In genomic region chr10:80665459-80665858, GRCm38 (mm10) we compare ENCODE assay signal across 9 mouse cellular contexts. TPM values are rescaled to one million over a fixed set of nuclear protein-coding genes. Genes with fewer than 3 reads are reported as not detected.
DNase-seq lines count a peak whose midpoint lies in the region; ATAC-seq and TF ChIP-seq lines count a peak whose summit lies in the region.
"Had no signal": no experiment of that assay in that cellular context is flagged by ENCODE, and none has a peak within 500 bp of the region (broad histone marks: within the 10 kb centered on the region; RNA-seq: fewer than 3 reads in every experiment).

No protein-coding gene starts in this region.

- no peaks in the 10 kb centered on the region for H3K27me3 ChIP-seq in cerebellum, adult 2 months (ENCODE audit: control insufficient read depth, insufficient read depth, low read length)
- H3K27me3 ChIP-seq in liver, adult 2 months (ENCODE audit: control insufficient read depth, insufficient read depth, low read length), result no peaks in the 10 kb centered on the region
- no peaks in the 10 kb centered on the region for H3K27me3 ChIP-seq in kidney, embryonic 16.5 days (ENCODE audit: insufficient read depth, low read length)
- no peaks in the 10 kb centered on the region for H3K27me3 ChIP-seq in forebrain, embryonic 11.5 days (ENCODE audit: control insufficient read depth, insufficient read depth, low read length)

- H3K27ac ChIP-seq in cerebellum, adult 2 months (ENCODE audit: insufficient read depth, low read length), result peak overlapping the region; percentile 61; the same call in 1 of the 2 replicates
- peak overlapping the region; percentile 97 for H3K27ac ChIP-seq in liver, adult 2 months (replicated peaks; ENCODE audit: insufficient read depth, low read depth, low read length)
- peak overlapping the region; percentile 93 for H3K27ac ChIP-seq in kidney, embryonic 16.5 days (ENCODE audit: low read length)
- H3K27ac ChIP-seq in macrophage, result peak overlapping the region; percentile 93
- no peak overlapping the region for H3K27ac ChIP-seq in forebrain, embryonic 11.5 days (ENCODE audit: low read depth, low read length)

- ATAC-seq in kidney, embryonic 16.5 days (ENCODE audit: low FRiP score, low TSS enrichment), result no peak
- no peak for ATAC-seq in forebrain, embryonic 11.5 days (replicated peaks; ENCODE audit: low FRiP score)

- H3K9me3 ChIP-seq in kidney, embryonic 16.5 days (ENCODE audit: low read length), result no peaks in the 10 kb centered on the region
- H3K9me3 ChIP-seq in forebrain, embryonic 11.5 days (ENCODE audit: control insufficient read depth, low read length), result no peaks in the 10 kb centered on the region

- no peaks in the 10 kb centered on the region; the same call in none of the 2 replicates for H3K79me2 ChIP-seq in liver, adult 2 months (ENCODE audit: control insufficient read depth, insufficient read depth, low read length)
- H3K79me2 ChIP-seq in macrophage (ENCODE audit: inconsistent target), result peaks cover 24% of the 10 kb centered on the region

- H3K9ac ChIP-seq in liver, adult 2 months (ENCODE audit: low read depth, low read length), result peak overlapping the region; percentile 68
- peak overlapping the region; percentile 51 for H3K9ac ChIP-seq in kidney, embryonic 16.5 days (replicated peaks; ENCODE audit: low read length)
- H3K9ac ChIP-seq in forebrain, embryonic 11.5 days (ENCODE audit: low read length), result no peak overlapping the region

- peaks cover 44% of the 10 kb centered on the region for H3K4me1 ChIP-seq in cerebellum, adult 2 months (ENCODE audit: control insufficient read depth, insufficient read depth, low read length)
- H3K4me1 ChIP-seq in liver, adult 2 months (ENCODE audit: control insufficient read depth, insufficient read depth, low read length), result peaks cover 48% of the 10 kb centered on the region
- H3K4me1 ChIP-seq in kidney, embryonic 16.5 days (ENCODE audit: insufficient read depth, low read length), result peaks cover 40% of the 10 kb centered on the region
- peaks cover 2% of the 10 kb centered on the region; the same call in 1 of the 2 replicates for H3K4me1 ChIP-seq in forebrain, embryonic 11.5 days (replicated peaks; ENCODE audit: control insufficient read depth, insufficient read depth, low read length)

- no peak for DNase-seq in cerebellum, adult 2 months
- DNase-seq in cerebellum, adult 8-10 months, result no peak
- no peak for DNase-seq in liver, adult 2 months (ENCODE audit: extremely low read depth, low read depth, low spot score)
- DNase-seq in liver, result no peak
- no peak for DNase-seq in adrenal gland, adult 18-20 months (ENCODE audit: low spot score in 2 of 2)
- DNase-seq in forebrain, embryonic 11.5 days (ENCODE audit: low spot score), result no peak
- DNase-seq: thymus, postnatal 4 days had no signal

- H3K36me3 ChIP-seq in liver, adult 2 months (ENCODE audit: control insufficient read depth, insufficient read depth, low read length), result peaks cover 32% of the 10 kb centered on the region
- H3K36me3 ChIP-seq in kidney, embryonic 16.5 days (ENCODE audit: insufficient read depth, low read length), result peaks cover 48% of the 10 kb centered on the region
- peaks cover 33% of the 10 kb centered on the region for H3K36me3 ChIP-seq in macrophage (ENCODE audit: inconsistent target)
- H3K36me3 ChIP-seq in forebrain, embryonic 11.5 days (ENCODE audit: control insufficient read depth, insufficient read depth, low read length), result peaks cover 14% of the 10 kb centered on the region

- no peak for TF ChIP-seq POLR2A in cerebellum, adult 2 months (IDR thresholded peaks at IDR 0.05; ENCODE audit: borderline replicate concordance, insufficient read depth, low read length)
- TF ChIP-seq POLR2A in liver, adult 2 months (IDR thresholded peaks at IDR 0.05; ENCODE audit: extremely low read depth, insufficient read depth, low read length), result no peak

- no peak overlapping the region for H3K4me3 ChIP-seq in cerebellum, adult 2 months (replicated peaks; ENCODE audit: insufficient read depth, low read depth, low read length)
- H3K4me3 ChIP-seq in liver, adult 2 months (ENCODE audit: insufficient read depth, low read depth, low read length), result no peak overlapping the region
- no peak overlapping the region for H3K4me3 ChIP-seq in kidney, embryonic 16.5 days (ENCODE audit: low read length)
- H3K4me3 ChIP-seq in macrophage (ENCODE audit: inconsistent target), result no peak overlapping the region
- H3K4me3 ChIP-seq in forebrain, embryonic 11.5 days (ENCODE audit: low read depth, low read length), result no peak overlapping the region

- H3K4me2 ChIP-seq in kidney, embryonic 16.5 days (replicated peaks; ENCODE audit: low read depth, low read length), result peak overlapping the region; percentile 46
- no peak overlapping the region for H3K4me2 ChIP-seq in forebrain, embryonic 11.5 days (ENCODE audit: low read depth, low read length, severe bottlenecking)

- 49% methylated on average over 4 of the region's 4 CpGs for WGBS in cerebellum, adult 2 months
- 28% methylated on average over 4 of the region's 4 CpGs for WGBS in liver, adult 2 months
- 45% methylated on average over 4 of the region's 4 CpGs for WGBS in kidney, embryonic 16.5 days
- WGBS in macrophage (ENCODE audit: missing documents), result 47% methylated on average over 4 of the region's 4 CpGs
- WGBS in forebrain, embryonic 11.5 days, result 71% methylated on average over 4 of the region's 4 CpGs

- TF ChIP-seq CTCF in cerebellum, adult 2 months (IDR thresholded peaks at IDR 0.05; ENCODE audit: borderline replicate concordance, insufficient read depth, low read depth, low read length), result no peak
- TF ChIP-seq CTCF in liver, adult 2 months (IDR thresholded peaks at IDR 0.05; ENCODE audit: low read depth, low read length), result no peak

RNA-seq across cellular contexts. Expression of gene Btbd2, which starts 8.6 kb away (rescaled TPM):
- 106 and 108 TPM in 2 replicates for polyA plus RNA-seq in cerebellum, adult 2 months (2012; rRNA removed)
- total RNA-seq in liver, adult 2 months (2014; rRNA removed), result 16.2 and 19.7 TPM in 2 replicates
- polyA plus RNA-seq in liver, adult 2 months (2012; rRNA removed), result 36.1 and 36.8 TPM in 2 replicates
- polyA plus RNA-seq in kidney, embryonic 16.5 days (2015; fragmentation: Nextera tagmentation; extraction: Ambion mirVana), result 21.0 and 74.8 TPM in 2 replicates
- total RNA-seq in macrophage (2018; cell fraction: chromatin; rRNA removed), result 10 to 100 TPM in 15 of 26 experiments, 1 to 10 TPM in 11; 1.8 to 28.3 (median 14.1) TPM
- total RNA-seq in macrophage (2018; cell fraction: cytosol; rRNA removed), result 10 to 100 TPM; 15.2 to 30.1 (median 24.2) TPM
- 10 to 100 TPM in 14 of 26 experiments, 1 to 10 TPM in 12; 4.9 to 21.9 (median 10.8) TPM for total RNA-seq in macrophage (2018; cell fraction: nucleus; rRNA removed)
- 16.9 to 26.0 TPM (median 21.9 TPM) in 3 replicates for polyA plus RNA-seq in macrophage (2018)
- 10 to 100 TPM; 51.4 to 58.5 TPM for total RNA-seq in adrenal gland, adult 18-20 months (2021)
- polyA plus RNA-seq in forebrain, embryonic 11.5 days (2014; fragmentation: Nextera tagmentation; extraction: Ambion mirVana), result 78.3 and 97.3 TPM in 2 replicates

RNA-seq across cellular contexts. Expression of gene Mknk2, which starts 12.5 kb away (rescaled TPM):
- polyA plus RNA-seq in cerebellum, adult 2 months (2012; rRNA removed), result 59.3 and 64.4 TPM in 2 replicates
- total RNA-seq in liver, adult 2 months (2014; rRNA removed), result 88.6 and 119 TPM in 2 replicates
- 87.0 and 116 TPM in 2 replicates for polyA plus RNA-seq in liver, adult 2 months (2012; rRNA removed)
- polyA plus RNA-seq in kidney, embryonic 16.5 days (2015; fragmentation: Nextera tagmentation; extraction: Ambion mirVana), result 71.1 and 108 TPM in 2 replicates
- 100 to 1,000 TPM in 1 of 26 experiments, 10 to 100 TPM in 22, 1 to 10 TPM in 3; 7.0 to 106 (median 37.3) TPM for total RNA-seq in macrophage (2018; cell fraction: chromatin; rRNA removed)
- 100 to 1,000 TPM in 18 of 26 experiments, 10 to 100 TPM in 8; 59.8 to 198 (median 116) TPM for total RNA-seq in macrophage (2018; cell fraction: cytosol; rRNA removed)
- total RNA-seq in macrophage (2018; cell fraction: nucleus; rRNA removed), result 100 to 1,000 TPM in 2 of 26 experiments, 10 to 100 TPM in 24; 19.5 to 123 (median 68.6) TPM
- 75.7 to 134 TPM (median 82.8 TPM) in 3 replicates for polyA plus RNA-seq in macrophage (2018)
- 100 to 1,000 TPM; 162 to 331 TPM for total RNA-seq in adrenal gland, adult 18-20 months (2021)
- polyA plus RNA-seq in forebrain, embryonic 11.5 days (2014; fragmentation: Nextera tagmentation; extraction: Ambion mirVana), result 85.1 and 87.0 TPM in 2 replicates

RNA-seq across cellular contexts. Expression of gene Mob3a, which starts 36.3 kb away (rescaled TPM):
- polyA plus RNA-seq in cerebellum, adult 2 months (2012; rRNA removed), result 12.6 and 14.2 TPM in 2 replicates
- 3.5 and 5.2 TPM in 2 replicates for total RNA-seq in liver, adult 2 months (2014; rRNA removed)
- polyA plus RNA-seq in liver, adult 2 months (2012; rRNA removed), result 6.1 TPM in 2 replicates
- polyA plus RNA-seq in kidney, embryonic 16.5 days (2015; fragmentation: Nextera tagmentation; extraction: Ambion mirVana), result 43.1 and 43.2 TPM in 2 replicates
- total RNA-seq in macrophage (2018; cell fraction: chromatin; rRNA removed), result 10 to 100 TPM; 24.0 to 85.6 (median 50.0) TPM
- total RNA-seq in macrophage (2018; cell fraction: cytosol; rRNA removed), result 10 to 100 TPM; 42.5 to 58.5 (median 53.2) TPM
- total RNA-seq in macrophage (2018; cell fraction: nucleus; rRNA removed), result 10 to 100 TPM; 29.7 to 68.5 (median 43.5) TPM
- polyA plus RNA-seq in macrophage (2018), result 34.5 to 48.6 TPM (median 44.2 TPM) in 3 replicates
- total RNA-seq in adrenal gland, adult 18-20 months (2021), result 10 to 100 TPM; 16.1 to 29.6 TPM
- 57.9 and 61.1 TPM in 2 replicates for polyA plus RNA-seq in forebrain, embryonic 11.5 days (2014; fragmentation: Nextera tagmentation; extraction: Ambion mirVana)

RNA-seq across cellular contexts. Expression of gene Izumo4, which starts 36.5 kb away (rescaled TPM):
- polyA plus RNA-seq in cerebellum, adult 2 months (2012; rRNA removed), result 112 and 117 TPM in 2 replicates
- total RNA-seq in liver, adult 2 months (2014; rRNA removed), result 17.2 and 18.3 TPM in 2 replicates
- polyA plus RNA-seq in liver, adult 2 months (2012; rRNA removed), result 42.5 and 49.7 TPM in 2 replicates
- polyA plus RNA-seq in kidney, embryonic 16.5 days (2015; fragmentation: Nextera tagmentation; extraction: Ambion mirVana), result 23.3 and 23.8 TPM in 2 replicates
- 10 to 100 TPM in 24 of 26 experiments, 1 to 10 TPM in 2; 6.5 to 49.9 (median 24.1) TPM for total RNA-seq in macrophage (2018; cell fraction: chromatin; rRNA removed)
- 1 to 10 TPM; 1.4 to 4.2 (median 2.3) TPM for total RNA-seq in macrophage (2018; cell fraction: cytosol; rRNA removed)
- 10 to 100 TPM in 15 of 26 experiments, 1 to 10 TPM in 11; 3.1 to 26.8 (median 11.3) TPM for total RNA-seq in macrophage (2018; cell fraction: nucleus; rRNA removed)
- polyA plus RNA-seq in macrophage (2018), result 1.9 to 5.5 TPM (median 2.3 TPM) in 3 replicates
- total RNA-seq in adrenal gland, adult 18-20 months (2021), result 10 to 100 TPM; 11.0 to 18.0 TPM
- 4.8 and 7.2 TPM in 2 replicates for polyA plus RNA-seq in forebrain, embryonic 11.5 days (2014; fragmentation: Nextera tagmentation; extraction: Ambion mirVana)

RNA-seq across cellular contexts. Expression of gene Csnk1g2, which starts 42.8 kb away (rescaled TPM):
- 208 and 218 TPM in 2 replicates for polyA plus RNA-seq in cerebellum, adult 2 months (2012; rRNA removed)
- 54.4 and 56.1 TPM in 2 replicates for total RNA-seq in liver, adult 2 months (2014; rRNA removed)
- polyA plus RNA-seq in liver, adult 2 months (2012; rRNA removed), result 110 and 123 TPM in 2 replicates
- 30.8 and 93.6 TPM in 2 replicates for polyA plus RNA-seq in kidney, embryonic 16.5 days (2015; fragmentation: Nextera tagmentation; extraction: Ambion mirVana)
- 10 to 100 TPM; 21.1 to 94.3 (median 56.1) TPM for total RNA-seq in macrophage (2018; cell fraction: chromatin; rRNA removed)
- 10 to 100 TPM; 27.4 to 80.7 (median 43.5) TPM for total RNA-seq in macrophage (2018; cell fraction: cytosol; rRNA removed)
- 10 to 100 TPM; 22.9 to 90.8 (median 48.4) TPM for total RNA-seq in macrophage (2018; cell fraction: nucleus; rRNA removed)
- polyA plus RNA-seq in macrophage (2018), result 66.6 to 78.0 TPM (median 74.8 TPM) in 3 replicates
- total RNA-seq in adrenal gland, adult 18-20 months (2021), result 100 to 1,000 TPM; 134 to 140 TPM
- polyA plus RNA-seq in forebrain, embryonic 11.5 days (2014; fragmentation: Nextera tagmentation; extraction: Ambion mirVana), result 134 TPM in 2 replicates
